Mouse (Mus musculus): ENCODE data around the gene Rprd1b.

GRCm38 (mm10) chr2:158064571-158065048 is 36.3 kb downstream of the Rprd1b start:
- TF ChIP-seq POLR2A (IDR thresholded peaks at IDR 0.05; ENCODE audit: low read depth, low read length) (no peak), CTCF (IDR thresholded peaks at IDR 0.05; ENCODE audit: extremely low read depth, insufficient read depth, insufficient read length, insufficient replicate concordance) (no peak)

Data from spleen, adult 2 months (tissue).